Mouse (Mus musculus) liver, embryonic 14.5 days (tissue): ENCODE results near the gene Slc29a1. TPM values are rescaled to one million over a fixed set of nuclear protein-coding genes. Genes with fewer than 3 reads are reported as not detected.

ENCODE experiments used
- ATAC-seq: fragments of 200-750 bp; cut with Nextera tagmentation; 2 replicates; pipeline ENCODE4 v1.8.0; 2017; ENCODE audit warnings: moderate number of reproducible peaks, mild to moderate bottlenecking, moderate library complexity; ENCODE audit not compliant: insufficient read depth
- DNase-seq, 3 experiments: peaks; one replicate each; pipeline ENCODE4 v3.0.0-alpha.2; 2012 to 2013; ENCODE audit warnings: low read depth in 3 of 3, low spot score in 3 of 3
- H3K27ac ChIP-seq: fragments of 300-500 bp; sonication (generic); 2 replicates; pipeline ENCODE4 v1.5.1; 2014; ENCODE audit warnings: moderate library complexity, mild to moderate bottlenecking, control low read depth, inconsistent platforms
- H3K27me3 ChIP-seq: fragments of 300-500 bp; sonication (generic); 2 replicates; pipeline ENCODE4 v1.6.1; 2014; ENCODE audit warnings: mild to moderate bottlenecking, low read length, moderate library complexity; ENCODE audit not compliant: control insufficient read depth, insufficient read depth
- H3K36me3 ChIP-seq: fragments of 300-500 bp; sonication (generic); replicated peaks from 2 replicates; pipeline ENCODE4 v1.6.1; 2014; ENCODE audit warnings: low read depth; ENCODE audit not compliant: control insufficient read depth, insufficient read depth
- H3K4me1 ChIP-seq, 2 experiments: fragments of 200-500 bp in 1 of 2; fragments of 300-500 bp in 1 of 2; sonication (generic) in 1 of 2; replicated peaks; 2 replicates each; pipeline ENCODE4 v1.6.1; 2012 to 2014; ENCODE audit warnings: antibody characterized with exemption in 1 of 2, inconsistent platforms in 1 of 2, low read length in 1 of 2; ENCODE audit not compliant: control insufficient read depth in 2 of 2, insufficient read depth in 2 of 2
- H3K4me2 ChIP-seq: fragments of 300-500 bp; sonication (generic); 2 replicates; pipeline ENCODE4 v1.6.1; 2014; ENCODE audit warnings: low read depth, mild to moderate bottlenecking, control low read depth, moderate library complexity
- H3K4me3 ChIP-seq, 2 experiments: fragments of 200-500 bp in 1 of 2; fragments of 300-500 bp in 1 of 2; sonication (generic) in 1 of 2; 2 replicates each; pipeline ENCODE4 v1.5.1; 2012 to 2014; ENCODE audit warnings: low read depth in 2 of 2, low read length in 2 of 2, mild to moderate bottlenecking in 2 of 2, control low read depth in 1 of 2, inconsistent platforms in 1 of 2, moderate library complexity in 1 of 2; ENCODE audit not compliant: insufficient read depth in 1 of 2
- H3K9ac ChIP-seq: fragments of 300-500 bp; sonication (generic); replicated peaks from 2 replicates; pipeline ENCODE4 v1.6.1; 2014; ENCODE audit warnings: mild to moderate bottlenecking, control low read depth, moderate library complexity
- H3K9me3 ChIP-seq: fragments of 300-500 bp; sonication (generic); 2 replicates; pipeline ENCODE4 v1.6.1; 2016; ENCODE audit warnings: low read length, mixed read lengths; ENCODE audit not compliant: control insufficient read depth
- CTCF ChIP-seq: IDR thresholded peaks from 2 replicates; pipeline ENCODE4 v1.5.1; 2016; ENCODE audit warnings: antibody characterized with exemption, low read depth, control low read depth
- EP300 ChIP-seq: IDR thresholded peaks from 2 replicates; pipeline ENCODE4 v1.6.1; 2016; ENCODE audit warnings: antibody characterized with exemption, low read depth
- WGBS: fragments of 180-500 bp; shearing (Covaris S2); extraction: QIAGEN DNeasy Blood & Tissue Kit; methylation state at CpG from one replicate; pipeline ENCODE4 v1.1.7; 2014; ENCODE audit not compliant: insufficient replicate concordance; 5-methylcytosine and 5-hydroxymethylcytosine counted together
- polyA plus RNA-seq, 2 experiments: library from polyadenylated mRNA; depleted of rRNA in 1 of 2; stranded (reverse) in 1 of 2; unstranded in 1 of 2; fragments of >200 nt; fragmentation: Nextera tagmentation in 1 of 2; extraction: Ambion mirVana in 1 of 2; gene quantifications; 2 replicates each; pipeline versions ENCODE4 v1.2.1 to v1.2.3; 2012 to 2014

Slc29a1 gene
- polyA plus RNA-seq, 2 experiments: 152 to 177 TPM

- no peak for TF ChIP-seq EP300
- TF ChIP-seq CTCF: peak; percentile 23; the same call in 1 of the 2 replicates
- Histone ChIP-seq H3K4me3 (peak overlapping the region; percentile 2 to 33; a peak in 2 of 4 replicates), H3K9ac (no peak overlapping the region), H3K9me3 (no peaks in the 10 kb centered on the region), H3K4me2 (peak overlapping the region; percentile 57), H3K27me3 (peaks cover 79% of the 10 kb centered on the region), H3K36me3 (no peaks in the 10 kb centered on the region), H3K4me1 (0 out of 4 replicates have a peak, but pooled peaks cover 0 to 2% of the 10 kb centered on the region in 2 experiments), H3K27ac (no peak overlapping the region)
- no peak for ATAC-seq
- 4% methylated on average over 62 of the region's 68 CpGs for WGBS
- DNase-seq: no peak
Observed at GRCm38 (mm10) chr17:45548541-45549512, 50.6 kb downstream of the Slc29a1 start.

- Histone ChIP-seq H3K9me3 (no peaks in the 10 kb centered on the region), H3K27ac (no peak overlapping the region), H3K36me3 (no peaks in the 10 kb centered on the region), H3K4me3 (no peak overlapping the region), H3K9ac (no peak overlapping the region), H3K4me2 (no peak overlapping the region), H3K27me3 (peaks cover 90% of the 10 kb centered on the region), H3K4me1 (0 out of 4 replicates have a peak, but pooled peaks cover 0 to 2% of the 10 kb centered on the region in 2 experiments)
- no peak for TF ChIP-seq EP300
- no peak for TF ChIP-seq CTCF
- WGBS: 47% methylated on average over 5 of the region's 5 CpGs
- no peak for ATAC-seq
- DNase-seq: no peak
Observed at GRCm38 (mm10) chr17:45547461-45548190, 51.8 kb downstream of the Slc29a1 start.

GRCm38 (mm10) chr17:45546941-45547340, 52.5 kb downstream of the Slc29a1 start:
- peaks cover 90% of the 10 kb centered on the region for H3K27me3 ChIP-seq
- H3K4me2 ChIP-seq: no peak overlapping the region
- no peak for ATAC-seq

GRCm38 (mm10) chr17:45545278-45545961, 54.0 kb downstream of the Slc29a1 start:
- H3K27me3 ChIP-seq: peaks cover 77% of the 10 kb centered on the region
- no peak overlapping the region for H3K27ac ChIP-seq
- no peaks in the 10 kb centered on the region for H3K9me3 ChIP-seq
- no peak overlapping the region for H3K9ac ChIP-seq
- ATAC-seq: no peak
- 3% methylated on average over 74 of the region's 74 CpGs for WGBS
- TF ChIP-seq CTCF: no peak
- TF ChIP-seq EP300: no peak
- no peaks in the 10 kb centered on the region for H3K4me1 ChIP-seq
- DNase-seq: no peak
- H3K36me3 ChIP-seq: no peaks in the 10 kb centered on the region
- H3K4me2 ChIP-seq: no peak overlapping the region
- H3K4me3 ChIP-seq: no peak overlapping the region

More at GRCm38 (mm10) chr17:45546941-45547340, 52.5 kb downstream of the Slc29a1 start:
- no peak overlapping the region for H3K27ac ChIP-seq
- WGBS: 55% methylated on average over 16 of the region's 16 CpGs
- H3K4me1 ChIP-seq: 0 out of 4 replicates have a peak, but pooled peaks cover 0 to under 1% of the 10 kb centered on the region in 2 experiments
- DNase-seq: no peak
- no peaks in the 10 kb centered on the region for H3K9me3 ChIP-seq
- H3K9ac ChIP-seq: no peak overlapping the region
- no peak overlapping the region for H3K4me3 ChIP-seq
- H3K36me3 ChIP-seq: no peaks in the 10 kb centered on the region
- no peak for TF ChIP-seq CTCF
- no peak for TF ChIP-seq EP300
